Comparison of ENCODE assay signal across 16 mouse cellular contexts in the genomic region with DNA sequence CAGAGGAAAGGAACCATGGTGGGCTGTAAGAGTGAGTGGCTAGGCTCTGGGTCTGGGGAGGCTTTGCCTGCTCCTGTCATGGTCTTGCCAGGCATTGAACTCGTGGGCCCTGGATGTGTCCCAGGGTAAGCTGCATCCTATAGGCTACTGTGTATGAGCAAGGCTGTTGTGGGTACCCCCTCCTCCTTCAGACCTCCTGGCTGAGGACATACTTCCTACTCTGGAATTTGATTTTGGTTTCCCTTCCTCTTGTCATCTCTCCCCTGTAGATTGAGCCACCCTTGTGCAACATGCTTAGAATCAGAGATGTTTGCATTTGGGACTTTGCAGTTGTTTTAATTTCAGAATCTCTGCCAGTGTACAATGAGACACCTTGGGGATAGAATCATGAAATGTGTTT.
"Had no signal": no experiment of that assay in that cellular context is flagged by ENCODE, and none has a peak within 500 bp of the region (broad histone marks: within the 10 kb centered on the region; RNA-seq: fewer than 3 reads in every experiment).

No protein-coding gene starts in this region.

- H3K36me3 ChIP-seq: midbrain, embryonic 13.5 days; stomach, embryonic 15.5 days had no signal

- H3K4me3 ChIP-seq: megakaryocyte, embryonic 14.5 days; midbrain, embryonic 13.5 days; midbrain, embryonic 15.5 days; neural tube, embryonic 13.5 days; neural tube, embryonic 15.5 days; stomach, embryonic 15.5 days had no signal

- H3K9ac ChIP-seq: lung, embryonic 14.5 days; midbrain, embryonic 13.5 days; midbrain, embryonic 15.5 days; neural tube, embryonic 13.5 days; neural tube, embryonic 15.5 days; stomach, embryonic 15.5 days had no signal

- H3K27ac ChIP-seq: midbrain, embryonic 13.5 days; midbrain, embryonic 15.5 days; neural tube, embryonic 13.5 days; neural tube, embryonic 15.5 days; stomach, embryonic 15.5 days; stomach, postnatal 0 days had no signal

- DNase-seq: lung, adult 18-20 months; lung, embryonic 14.5 days; lung, postnatal 10 days; lung, postnatal 4 days; right cerebral cortex, postnatal 14 days; thymus, adult 2 months; thymus, postnatal 25 days; thymus, postnatal 4 days had no signal

- H3K4me2 ChIP-seq: lung, embryonic 14.5 days; midbrain, embryonic 11.5 days; midbrain, embryonic 13.5 days; midbrain, embryonic 15.5 days; neural tube, embryonic 13.5 days; neural tube, embryonic 15.5 days; stomach, embryonic 15.5 days had no signal

- ATAC-seq: midbrain, embryonic 13.5 days; midbrain, embryonic 15.5 days had no signal

- H3K4me1 ChIP-seq: megakaryocyte, embryonic 14.5 days; midbrain, embryonic 13.5 days; midbrain, embryonic 15.5 days; neural tube, embryonic 13.5 days; neural tube, embryonic 15.5 days; stomach, embryonic 15.5 days had no signal

- H3K27me3 ChIP-seq: midbrain, embryonic 13.5 days; midbrain, embryonic 15.5 days; neural tube, embryonic 13.5 days; neural tube, embryonic 15.5 days; stomach, embryonic 15.5 days had no signal

- H3K9me3 ChIP-seq: midbrain, embryonic 13.5 days; neural tube, embryonic 13.5 days; neural tube, embryonic 15.5 days; stomach, embryonic 15.5 days had no signal
